Mouse (Mus musculus): ENCODE results near the gene Lypd5.

GRCm38 (mm10) chr7:24387059-24387556 lies 38.1 kb downstream of the Lypd5 start:
- TF ChIP-seq SMC3 (IDR thresholded peaks at IDR 0.05; ENCODE audit: low read depth, low read length), result no peak
- TF ChIP-seq RCOR1 (conservative IDR thresholded peaks at IDR 0.05; ENCODE audit: low read depth, low read length), result no peak
- TF ChIP-seq MAX (IDR thresholded peaks at IDR 0.05; ENCODE audit: low read length), result no peak
- no peak for TF ChIP-seq MYC (IDR thresholded peaks at IDR 0.05; ENCODE audit: low read depth, low read length)
- no peak for TF ChIP-seq CTCF (conservative IDR thresholded peaks at IDR 0.05 in 1 of 2, IDR thresholded peaks at IDR 0.05 in 1 of 2; ENCODE audit: low read depth in 2 of 2, low read length in 2 of 2)
- no peak for TF ChIP-seq MAFK (IDR thresholded peaks at IDR 0.05; ENCODE audit: insufficient replicate concordance, low read length)
- no peak for TF ChIP-seq NRF1 (IDR thresholded peaks at IDR 0.05; ENCODE audit: low read depth, low read length)
- TF ChIP-seq CHD1 (IDR thresholded peaks at IDR 0.05; ENCODE audit: low read depth, low read length), result no peak
- TF ChIP-seq ELF1 (IDR thresholded peaks at IDR 0.05; ENCODE audit: low read depth, low read length), result no peak
